Mouse (Mus musculus) cortical plate, adult 2 months (tissue): Measurements from ENCODE around the gene Copz1. TPM values are rescaled to one million over a fixed set of nuclear protein-coding genes. Genes with fewer than 3 reads are reported as not detected.
"Not testable (repeated sequence)": the region's sequence is repeated elsewhere in the genome, so short reads cannot be mapped to it uniquely, and the experiment has no call there.

ENCODE experiments used
- H3K27ac ChIP-seq: fragments of 200-500 bp; 2 replicates; pipeline ENCODE4 v1.5.1; 2012; ENCODE audit warnings: low read length, control low read depth, inconsistent platforms; ENCODE audit not compliant: insufficient read depth
- H3K4me1 ChIP-seq: fragments of 200-500 bp; 2 replicates; pipeline ENCODE4 v1.6.1; 2011; ENCODE audit warnings: low read length; ENCODE audit not compliant: control insufficient read depth, insufficient read depth
- H3K4me3 ChIP-seq: fragments of 200-500 bp; 2 replicates; pipeline ENCODE4 v1.5.1; 2011; ENCODE audit warnings: mild to moderate bottlenecking, low read length, control low read depth; ENCODE audit not compliant: insufficient read depth
- CTCF ChIP-seq: fragments of 200-500 bp; IDR thresholded peaks from 2 replicates; pipeline ENCODE4 v1.5.1; 2011; ENCODE audit warnings: mild to moderate bottlenecking, control low read depth, low read length; ENCODE audit not compliant: insufficient read depth; ENCODE audit errors: extremely low read depth
- POLR2A ChIP-seq: fragments of 200-500 bp; IDR thresholded peaks from 2 replicates; pipeline ENCODE4 v1.6.1; 2011; ENCODE audit warnings: mild to moderate bottlenecking, low read length, control low read depth; ENCODE audit not compliant: insufficient read depth; ENCODE audit errors: extremely low read depth
- polyA plus RNA-seq: library from polyadenylated mRNA; depleted of rRNA; stranded (reverse); fragments of >200 nt; gene quantifications from 2 replicates; pipeline ENCODE4 v1.2.3, GENCODE M21; 2012

Copz1 gene
- polyA plus RNA-seq, 1 experiment, result 148 TPM

GRCm38 (mm10) chr15:103240160-103241028 lies 32.1 kb upstream of the Copz1 start, which contains the start of gene Hnrnpa1:
Gene Hnrnpa1, plus strand, starts transcription at chr15:103240432.
- Histone ChIP-seq H3K4me1 (no peaks in the 10 kb centered on the region), H3K27ac (peak within 1 kb of the TSS; percentile 51), H3K4me3 (peak within 1 kb of the TSS; percentile 79)
- TF ChIP-seq POLR2A, result peak; percentile 99
- TF ChIP-seq CTCF, result no peak

DNA sequence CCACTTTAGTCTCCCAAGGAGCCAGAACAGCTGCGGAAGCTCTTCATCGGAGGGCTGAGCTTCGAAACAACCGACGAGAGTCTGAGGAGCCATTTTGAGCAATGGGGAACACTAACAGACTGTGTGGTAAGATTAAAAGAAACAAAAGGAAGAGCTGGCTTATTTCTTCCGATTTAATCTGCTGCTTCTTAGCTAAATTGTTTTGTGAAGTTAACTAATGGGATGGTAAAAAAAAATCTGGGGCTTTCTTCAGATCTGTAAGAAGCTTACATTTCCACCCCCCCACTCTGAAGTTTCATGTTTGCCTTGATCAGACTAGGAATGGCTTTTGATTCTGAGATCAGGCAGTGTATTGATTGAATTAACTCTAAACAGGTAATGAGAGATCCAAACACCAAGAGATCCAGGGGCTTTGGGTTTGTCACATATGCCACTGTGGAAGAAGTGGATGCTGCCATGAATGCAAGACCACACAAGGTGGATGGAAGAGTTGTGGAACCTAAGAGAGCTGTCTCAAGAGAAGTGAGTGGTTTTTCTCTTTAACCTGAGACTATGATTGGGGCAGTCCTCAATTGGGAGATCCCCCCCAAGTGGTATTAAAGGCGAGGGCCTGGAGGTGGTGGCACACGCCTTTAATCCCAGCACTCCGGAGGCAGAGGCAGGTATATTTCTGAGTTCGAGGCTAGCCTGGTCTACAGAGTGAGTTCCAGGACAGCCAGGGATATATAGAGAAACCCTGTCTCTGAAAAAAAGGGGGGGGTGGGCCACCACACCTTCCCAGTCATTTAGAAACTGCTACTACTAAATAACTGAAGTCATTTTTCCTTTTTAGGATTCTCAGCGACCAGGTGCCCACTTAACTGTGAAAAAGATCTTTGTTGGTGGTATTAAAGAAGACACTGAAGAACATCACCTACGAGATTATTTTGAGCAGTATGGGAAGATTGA lies 31.2 kb upstream of the Copz1 start:
- H3K4me3 ChIP-seq, result peak overlapping the region; percentile 79
- not testable (repeated sequence) for H3K4me1 ChIP-seq, H3K27ac ChIP-seq

DNA sequence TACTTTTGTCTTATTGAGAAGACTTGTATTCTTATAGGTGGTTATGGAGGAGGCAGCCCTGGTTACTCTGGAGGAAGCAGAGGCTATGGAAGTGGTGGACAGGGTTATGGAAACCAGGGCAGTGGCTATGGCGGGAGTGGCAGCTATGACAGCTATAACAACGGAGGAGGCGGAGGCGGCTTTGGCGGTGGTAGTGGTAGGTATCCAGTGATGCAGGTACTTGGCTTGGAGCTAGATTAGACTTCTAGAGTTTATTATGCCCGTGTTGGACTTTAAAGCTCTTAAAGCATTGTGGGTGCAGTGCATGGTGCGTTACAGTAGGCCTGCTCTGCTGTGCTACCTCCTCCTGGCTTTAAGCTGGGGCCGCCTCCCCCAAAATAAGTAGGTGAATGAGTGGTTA lies 29.6 kb upstream of the Copz1 start:
- TF ChIP-seq CTCF (no peak), POLR2A (no peak)
- no peak overlapping the region for H3K4me3 ChIP-seq
- no peak overlapping the region for H3K27ac ChIP-seq
- H3K4me1 ChIP-seq, result no peaks in the 10 kb centered on the region

DNA sequence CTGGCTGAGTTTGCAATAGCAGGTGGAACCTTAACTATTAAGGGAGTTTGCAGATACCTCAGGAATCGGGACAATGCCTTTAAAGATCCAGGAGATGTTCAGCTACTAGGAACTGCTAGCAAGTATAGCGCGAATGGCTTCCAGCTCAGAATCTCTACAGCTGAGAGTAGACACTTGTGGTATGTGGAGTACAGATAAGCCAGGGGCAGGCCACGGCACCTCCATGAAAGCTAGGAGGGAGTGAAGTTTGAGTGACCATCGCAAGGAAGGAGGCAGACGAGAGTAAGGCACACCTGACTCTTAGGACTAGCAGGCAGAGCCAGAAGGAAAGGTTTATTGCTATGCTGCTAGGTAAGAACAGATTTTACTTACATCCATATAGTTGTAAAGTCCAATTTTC lies 26.9 kb upstream of the Copz1 start:
- no peak for TF ChIP-seq POLR2A
- TF ChIP-seq CTCF, result no peak
- H3K4me1 ChIP-seq, result no peaks in the 10 kb centered on the region
- H3K27ac ChIP-seq, result no peak overlapping the region
- no peak overlapping the region for H3K4me3 ChIP-seq

GRCm38 (mm10) chr15:103247078-103247781 lies 25.3 kb upstream of the Copz1 start:
- Histone ChIP-seq H3K4me3 (no peak overlapping the region), H3K4me1 (no peaks in the 10 kb centered on the region), H3K27ac (no peak overlapping the region)
- no peak for TF ChIP-seq POLR2A
- no peak for TF ChIP-seq CTCF

GRCm38 (mm10) chr15:103247782-103248400 lies 24.6 kb upstream of the Copz1 start:
- no peak overlapping the region for H3K27ac ChIP-seq
- TF ChIP-seq CTCF (no peak), POLR2A (0 out of 2 replicates have a peak, but pooled peaks have one; percentile 4)
- H3K4me3 ChIP-seq, result no peak overlapping the region
- H3K4me1 ChIP-seq, result no peaks in the 10 kb centered on the region

- Histone ChIP-seq H3K4me1 (no peaks in the 10 kb centered on the region), H3K4me3 (no peak overlapping the region), H3K27ac (no peak overlapping the region)
- no peak for TF ChIP-seq POLR2A
- no peak for TF ChIP-seq CTCF
Observed at GRCm38 (mm10) chr15:103248401-103249313, 23.9 kb upstream of the Copz1 start.

GRCm38 (mm10) chr15:103249511-103249910 lies 23.0 kb upstream of the Copz1 start:
- not testable (repeated sequence) for H3K4me3 ChIP-seq, H3K27ac ChIP-seq, H3K4me1 ChIP-seq
